Mouse (Mus musculus) liver, adult 2 months (tissue): ENCODE measurements around the gene Mettl21e.
"Not testable (repeated sequence)": the region's sequence is repeated elsewhere in the genome, so short reads cannot be mapped to it uniquely, and the experiment has no call there.

Source experiments
- CTCF ChIP-seq: fragments of 200-500 bp; IDR thresholded peaks from 2 replicates; pipeline ENCODE4 v1.5.1; 2011; ENCODE audit warnings: low read depth, low read length, control low read depth
- POLR2A ChIP-seq: fragments of 200-500 bp; IDR thresholded peaks from 2 replicates; pipeline ENCODE4 v1.6.1; 2011; ENCODE audit warnings: low read length, control low read depth; ENCODE audit not compliant: insufficient read depth; ENCODE audit errors: extremely low read depth

DNA sequence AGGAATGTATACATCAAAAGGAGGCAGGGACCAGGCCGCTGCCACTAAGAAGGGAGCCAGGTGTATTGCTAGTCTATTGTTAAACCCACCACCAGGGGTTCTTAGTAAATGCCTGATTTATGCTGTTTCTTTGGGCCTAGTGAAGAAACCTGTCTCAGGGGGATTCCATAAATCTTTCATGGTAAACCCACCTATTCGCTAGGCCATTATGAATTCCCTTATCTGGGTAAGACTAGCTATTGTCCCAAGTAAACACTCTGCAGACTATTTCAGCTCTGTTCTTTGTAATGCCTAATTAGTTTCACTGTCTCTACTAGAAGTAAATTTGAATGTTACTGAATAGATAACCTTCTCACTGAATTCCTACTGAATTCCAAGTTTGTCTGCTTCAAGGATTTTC is 15.8 kb upstream of the Mettl21e start:
- not testable (repeated sequence) for TF ChIP-seq CTCF, POLR2A
